In the genomic region with DNA sequence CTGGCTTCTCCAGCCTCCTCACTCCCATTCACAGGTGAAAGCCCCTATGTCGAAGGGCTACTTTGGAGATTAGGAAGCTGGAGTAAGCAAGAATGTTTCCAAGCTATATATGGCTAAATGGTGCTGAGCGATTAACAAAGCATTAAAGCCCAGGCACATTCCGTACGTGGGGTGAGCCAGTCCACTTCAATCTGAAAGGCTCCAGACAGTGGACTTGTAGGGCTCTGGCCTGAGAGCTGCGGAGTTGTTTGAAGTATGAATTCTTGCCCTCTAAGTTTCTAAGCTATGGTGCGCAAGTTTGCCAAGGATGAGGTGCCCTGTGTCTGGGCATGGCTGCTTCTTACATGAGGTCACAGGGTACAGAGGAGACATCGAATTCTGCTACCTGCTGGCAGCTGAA, we compare ENCODE assay signal across 16 mouse cellular contexts. TPM values are rescaled to one million over a fixed set of nuclear protein-coding genes. Genes with fewer than 3 reads are reported as not detected.
DNase-seq lines count a peak whose midpoint lies in the region; ATAC-seq and TF ChIP-seq lines count a peak whose summit lies in the region.
"Had no signal": no experiment of that assay in that cellular context is flagged by ENCODE, and none has a peak within 500 bp of the region (broad histone marks: within the 10 kb centered on the region; RNA-seq: fewer than 3 reads in every experiment).

No protein-coding gene starts in this region.

- no peak overlapping the region for H3K9ac ChIP-seq in kidney, embryonic 16.5 days (replicated peaks; ENCODE audit: low read length)
- H3K9ac ChIP-seq in lung, postnatal 0 days (replicated peaks; ENCODE audit: low read depth): no peak overlapping the region
- H3K9ac ChIP-seq in stomach, embryonic 16.5 days (ENCODE audit: low read length): no peak overlapping the region
- H3K9ac ChIP-seq: forebrain, embryonic 13.5 days; forebrain, postnatal 0 days; heart, embryonic 12.5 days; hindbrain, embryonic 13.5 days had no signal

- DNase-seq in kidney, postnatal 25 days: no peak
- DNase-seq in lung, postnatal 0 days (ENCODE audit: low spot score): peak; percentile 64
- DNase-seq in lung, adult 2 months: no peak
- no peak for DNase-seq in left cerebral cortex, adult 18-20 months (ENCODE audit: low spot score in 2 of 2)
- DNase-seq: adrenal gland, adult 2 months; adrenal gland, postnatal 25 days; cerebellum, adult 2 months; forebrain, postnatal 0 days; gastrocnemius, postnatal 14 days; heart, postnatal 10 days had no signal

- no peak overlapping the region for H3K4me2 ChIP-seq in kidney, embryonic 16.5 days (replicated peaks; ENCODE audit: low read depth, low read length)
- H3K4me2 ChIP-seq in lung, postnatal 0 days (replicated peaks; ENCODE audit: low read depth, low read length): no peak overlapping the region
- H3K4me2 ChIP-seq in stomach, embryonic 16.5 days (ENCODE audit: low read depth, low read length): no peak overlapping the region
- H3K4me2 ChIP-seq: forebrain, embryonic 13.5 days; heart, embryonic 12.5 days; hindbrain, embryonic 13.5 days had no signal

- no peak for TF ChIP-seq POLR2A in lung, adult 2 months (IDR thresholded peaks at IDR 0.05; ENCODE audit: borderline replicate concordance, extremely low read depth, low read depth, low read length)

- TF ChIP-seq EP300 in lung, postnatal 0 days (IDR thresholded peaks at IDR 0.05): peak; percentile 86

- 0 out of 2 replicates have a peak, but pooled peaks have one; percentile 29 for ATAC-seq in kidney, embryonic 16.5 days (ENCODE audit: low FRiP score, low TSS enrichment)
- peak; percentile 88 for ATAC-seq in lung, postnatal 0 days
- ATAC-seq in stomach, embryonic 16.5 days (ENCODE audit: insufficient read depth, low FRiP score): 0 out of 2 replicates have a peak, but pooled peaks have one; percentile 41
- ATAC-seq: forebrain, embryonic 13.5 days; forebrain, postnatal 0 days had no signal

- H3K4me3 ChIP-seq in kidney, embryonic 16.5 days (ENCODE audit: low read length): no peak overlapping the region
- no peak overlapping the region for H3K4me3 ChIP-seq in lung, postnatal 0 days (ENCODE audit: low read depth, low read length)
- no peak overlapping the region for H3K4me3 ChIP-seq in lung, adult 2 months (replicated peaks; ENCODE audit: extremely low read depth, low read depth, low read length)
- no peak overlapping the region for H3K4me3 ChIP-seq in stomach, embryonic 16.5 days (replicated peaks; ENCODE audit: low read length)
- H3K4me3 ChIP-seq: embryonic facial prominence, embryonic 10.5 days; forebrain, embryonic 13.5 days; heart, embryonic 12.5 days; hindbrain, embryonic 13.5 days had no signal

- no peaks in the 10 kb centered on the region for H3K36me3 ChIP-seq in kidney, embryonic 16.5 days (ENCODE audit: insufficient read depth, low read length)
- H3K36me3 ChIP-seq in lung, postnatal 0 days (ENCODE audit: insufficient read depth, low read length): no peaks in the 10 kb centered on the region
- no peaks in the 10 kb centered on the region for H3K36me3 ChIP-seq in stomach, embryonic 16.5 days (ENCODE audit: control insufficient read depth, insufficient read depth, low read length)
- H3K36me3 ChIP-seq: embryonic facial prominence, embryonic 10.5 days; heart, embryonic 12.5 days; hindbrain, embryonic 13.5 days had no signal

- WGBS in kidney, embryonic 16.5 days: 76% methylated on average over 7 of the region's 7 CpGs
- 52% methylated on average over 7 of the region's 7 CpGs for WGBS in lung, postnatal 0 days
- 68% methylated on average over 7 of the region's 7 CpGs for WGBS in lung, adult 2 months
- WGBS in stomach, embryonic 16.5 days: 64% methylated on average over 7 of the region's 7 CpGs

- H3K27me3 ChIP-seq in kidney, embryonic 16.5 days (ENCODE audit: insufficient read depth, low read length): no peaks in the 10 kb centered on the region
- H3K27me3 ChIP-seq in lung, postnatal 0 days (replicated peaks; ENCODE audit: insufficient read depth, low read length): no peaks in the 10 kb centered on the region
- 0 out of 2 replicates have a peak, but pooled peaks cover 5% of the 10 kb centered on the region for H3K27me3 ChIP-seq in stomach, embryonic 16.5 days (ENCODE audit: control insufficient read depth, insufficient read depth, low read length)

- H3K4me1 ChIP-seq in kidney, embryonic 16.5 days (ENCODE audit: insufficient read depth, low read length): peaks cover 6% of the 10 kb centered on the region; the same call in 1 of the 2 replicates
- H3K4me1 ChIP-seq in lung, postnatal 0 days (ENCODE audit: insufficient read depth, low read depth, low read length): no peaks in the 10 kb centered on the region
- H3K4me1 ChIP-seq in lung, adult 2 months (ENCODE audit: control insufficient read depth, insufficient read depth, low read length): no peaks in the 10 kb centered on the region
- H3K4me1 ChIP-seq in stomach, embryonic 16.5 days (ENCODE audit: control insufficient read depth, insufficient read depth, low read length): no peaks in the 10 kb centered on the region
- H3K4me1 ChIP-seq: forebrain, embryonic 13.5 days; hindbrain, embryonic 13.5 days had no signal

- H3K27ac ChIP-seq in kidney, embryonic 16.5 days (ENCODE audit: low read length): no peak overlapping the region
- H3K27ac ChIP-seq in lung, postnatal 0 days (ENCODE audit: low read length): peak overlapping the region; percentile 16; the same call in 1 of the 2 replicates
- 0 out of 2 replicates have a peak overlapping the region, but pooled peaks have one; percentile 41 for H3K27ac ChIP-seq in stomach, embryonic 16.5 days (ENCODE audit: low read length)
- H3K27ac ChIP-seq: embryonic facial prominence, embryonic 10.5 days; forebrain, embryonic 13.5 days; hindbrain, embryonic 13.5 days had no signal

- no peaks in the 10 kb centered on the region for H3K9me3 ChIP-seq in kidney, embryonic 16.5 days (ENCODE audit: low read length)
- H3K9me3 ChIP-seq in lung, postnatal 0 days (ENCODE audit: low read length): no peaks in the 10 kb centered on the region
- H3K9me3 ChIP-seq in stomach, embryonic 16.5 days (replicated peaks; ENCODE audit: control insufficient read depth, low read length): no peaks in the 10 kb centered on the region
- H3K9me3 ChIP-seq: embryonic facial prominence, embryonic 10.5 days; forebrain, embryonic 13.5 days; heart, embryonic 12.5 days; hindbrain, embryonic 13.5 days had no signal

- TF ChIP-seq CTCF in lung, postnatal 0 days (IDR thresholded peaks at IDR 0.05): no peak
- TF ChIP-seq CTCF in lung, adult 2 months (IDR thresholded peaks at IDR 0.05; ENCODE audit: insufficient read depth, low read length): no peak

RNA-seq across cellular contexts. Expression of a gene that starts 6.1 kb away (rescaled TPM):
- polyA plus RNA-seq in kidney, embryonic 16.5 days (2015; fragmentation: Nextera tagmentation; extraction: Ambion mirVana): 39.9 and 40.1 TPM in 2 replicates
- polyA plus RNA-seq in lung, postnatal 0 days (2015; fragmentation: Nextera tagmentation; extraction: Ambion mirVana): 111 and 116 TPM in 2 replicates
- 58.4 and 66.1 TPM in 2 replicates for polyA plus RNA-seq in lung, adult 2 months (2012; rRNA removed)
- 35.1 and 37.5 TPM in 2 replicates for polyA plus RNA-seq in stomach, embryonic 16.5 days (2015; fragmentation: Nextera tagmentation; extraction: Ambion mirVana)
- total RNA-seq in left cerebral cortex, adult 18-20 months (2021): 10 to 100 TPM; 18.0 to 22.4 TPM

Comparison
In these comparisons a context has a peak if more than half of its experiments do, and no peak if none do; other contexts are left out.
1. ATAC-seq: peak in every context shown above with its lines; median percentile 88 in lung, postnatal 0 days; 41 in stomach, embryonic 16.5 days; 29 in kidney, embryonic 16.5 days.